ENCODE assay signal across 7 mouse cellular contexts in the genomic region with DNA sequence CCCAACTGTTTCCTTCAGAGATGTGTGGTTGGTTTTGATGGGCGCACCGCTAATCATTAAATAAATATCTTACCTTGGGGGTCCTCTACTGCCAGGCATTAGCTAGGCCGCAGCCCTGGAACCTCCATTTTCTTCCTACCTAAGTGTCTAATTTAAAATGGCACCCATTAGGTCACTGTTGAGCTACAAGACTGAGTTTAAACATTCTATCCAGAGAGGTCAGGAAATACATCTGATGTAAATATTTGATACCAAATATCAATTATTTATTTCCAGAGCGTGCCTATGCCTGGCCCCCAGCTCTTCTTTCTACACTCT. TPM values are rescaled to one million over a fixed set of nuclear protein-coding genes. Genes with fewer than 3 reads are reported as not detected.
DNase-seq lines count a peak whose midpoint lies in the region; ATAC-seq and TF ChIP-seq lines count a peak whose summit lies in the region.

No protein-coding gene starts in this region.

- H3K27me3 ChIP-seq in forebrain, embryonic 11.5 days (ENCODE audit: control insufficient read depth, insufficient read depth, low read length): no peaks in the 10 kb centered on the region
- H3K27me3 ChIP-seq in intestine, embryonic 16.5 days (replicated peaks; ENCODE audit: control insufficient read depth, insufficient read depth, low read length): no peaks in the 10 kb centered on the region
- H3K27me3 ChIP-seq in neural tube, embryonic 15.5 days (replicated peaks): no peaks in the 10 kb centered on the region

- H3K36me3 ChIP-seq in forebrain, embryonic 11.5 days (ENCODE audit: control insufficient read depth, insufficient read depth, low read length): no peaks in the 10 kb centered on the region
- no peaks in the 10 kb centered on the region for H3K36me3 ChIP-seq in intestine, embryonic 16.5 days (ENCODE audit: control insufficient read depth, insufficient read depth, low read length)
- H3K36me3 ChIP-seq in neural tube, embryonic 15.5 days: no peaks in the 10 kb centered on the region

- no peaks in the 10 kb centered on the region for H3K9me3 ChIP-seq in forebrain, embryonic 11.5 days (ENCODE audit: control insufficient read depth, low read length)
- no peaks in the 10 kb centered on the region for H3K9me3 ChIP-seq in intestine, embryonic 16.5 days (ENCODE audit: control insufficient read depth, low read length)
- H3K9me3 ChIP-seq in neural tube, embryonic 15.5 days (replicated peaks): no peaks in the 10 kb centered on the region

- H3K9ac ChIP-seq in forebrain, embryonic 11.5 days (ENCODE audit: low read length): peak overlapping the region; percentile 83
- peak overlapping the region; percentile 70 for H3K9ac ChIP-seq in intestine, embryonic 16.5 days (ENCODE audit: low read depth, low read length)
- H3K9ac ChIP-seq in neural tube, embryonic 15.5 days (replicated peaks): peak overlapping the region; percentile 57

- intact Hi-C loops in left cerebral cortex, adult 2 months (cut with DNase I): no loop called here
- intact Hi-C loops in left cerebral cortex, postnatal 10 days (cut with DNase I): no loop called here

- H3K4me1 ChIP-seq in forebrain, embryonic 11.5 days (replicated peaks; ENCODE audit: control insufficient read depth, insufficient read depth, low read length): no peaks in the 10 kb centered on the region
- H3K4me1 ChIP-seq in intestine, embryonic 16.5 days (ENCODE audit: control insufficient read depth, insufficient read depth, low read length): peaks cover 2% of the 10 kb centered on the region; the same call in 1 of the 2 replicates
- peaks cover 12% of the 10 kb centered on the region for H3K4me1 ChIP-seq in neural tube, embryonic 15.5 days

- H3K4me3 ChIP-seq in left cerebral cortex, adult 2 months: peak overlapping the region; percentile 60
- peak overlapping the region; percentile 64 for H3K4me3 ChIP-seq in forebrain, embryonic 11.5 days (ENCODE audit: low read depth, low read length)
- peak overlapping the region; percentile 58 for H3K4me3 ChIP-seq in intestine, embryonic 16.5 days (ENCODE audit: low read length)
- peak overlapping the region; percentile 53 for H3K4me3 ChIP-seq in neural tube, embryonic 15.5 days (replicated peaks)

- peak overlapping the region; percentile 74 for H3K4me2 ChIP-seq in forebrain, embryonic 11.5 days (ENCODE audit: low read depth, low read length, severe bottlenecking)
- H3K4me2 ChIP-seq in intestine, embryonic 16.5 days (ENCODE audit: low read depth, low read length): peak overlapping the region; percentile 93
- peak overlapping the region; percentile 68 for H3K4me2 ChIP-seq in neural tube, embryonic 15.5 days

- no peak for DNase-seq in left cerebral cortex, adult 2 months (ENCODE audit: extremely low spot score in 1 of 2, low spot score in 2 of 2)
- no peak for DNase-seq in left cerebral cortex, postnatal 10 days (ENCODE audit: extremely low spot score in 1 of 2, low spot score in 2 of 2)
- no peak for DNase-seq in forebrain, embryonic 11.5 days (ENCODE audit: low spot score)
- DNase-seq in thymus, postnatal 4 days: no peak
- DNase-seq in urinary bladder, adult 2 months (ENCODE audit: low spot score): no peak

- H3K27ac ChIP-seq in left cerebral cortex, adult 2 months: peak overlapping the region; percentile 81
- no peak overlapping the region for H3K27ac ChIP-seq in forebrain, embryonic 11.5 days (ENCODE audit: low read depth, low read length)
- peak overlapping the region; percentile 57; the same call in 1 of the 2 replicates for H3K27ac ChIP-seq in intestine, embryonic 16.5 days (ENCODE audit: low read length)
- H3K27ac ChIP-seq in neural tube, embryonic 15.5 days (replicated peaks): peak overlapping the region; percentile 85

- TF ChIP-seq CTCF in left cerebral cortex, adult 2 months (IDR thresholded peaks at IDR 0.05): no peak

- no peak; the same call in 1 of the 2 replicates for ATAC-seq in forebrain, embryonic 11.5 days (replicated peaks; ENCODE audit: low FRiP score)
- ATAC-seq in intestine, embryonic 16.5 days: peak; percentile 23; the same call in 1 of the 2 replicates
- no peak for ATAC-seq in neural tube, embryonic 15.5 days (ENCODE audit: low FRiP score)

- WGBS in forebrain, embryonic 11.5 days: 33% methylated on average over 4 of the region's 4 CpGs
- WGBS in intestine, embryonic 16.5 days: 32% methylated on average over 4 of the region's 4 CpGs
- 23% methylated on average over 4 of the region's 4 CpGs for WGBS in neural tube, embryonic 15.5 days

RNA-seq across cellular contexts. Expression of a gene that starts 0.2 kb away (rescaled TPM):
- total RNA-seq in left cerebral cortex, adult 2 months (2021): 1 to 10 TPM; 1.2 to 1.8 TPM
- total RNA-seq in left cerebral cortex, postnatal 10 days (2021): 1 to 10 TPM; 2.7 TPM
- 5.4 and 5.9 TPM in 2 replicates for polyA plus RNA-seq in forebrain, embryonic 11.5 days (2014; fragmentation: Nextera tagmentation; extraction: Ambion mirVana)
- polyA plus RNA-seq in intestine, embryonic 16.5 days (2015; fragmentation: Nextera tagmentation; extraction: Ambion mirVana): 0.65 and 0.81 TPM in 2 replicates
- polyA plus RNA-seq in neural tube, embryonic 15.5 days (2015; fragmentation: Nextera tagmentation; extraction: Ambion mirVana): 4.7 and 6.8 TPM in 2 replicates
- 0.04 TPM in 2 replicates for polyA plus RNA-seq in urinary bladder, adult 2 months (2012; rRNA removed)

RNA-seq across cellular contexts. Expression of a gene that starts 37.8 kb away (rescaled TPM):
- 10 to 100 TPM; 12.9 to 13.7 TPM for total RNA-seq in left cerebral cortex, adult 2 months (2021)
- 10 to 100 TPM; 14.0 to 15.9 TPM for total RNA-seq in left cerebral cortex, postnatal 10 days (2021)
- polyA plus RNA-seq in forebrain, embryonic 11.5 days (2014; fragmentation: Nextera tagmentation; extraction: Ambion mirVana): 66.9 and 69.3 TPM in 2 replicates
- polyA plus RNA-seq in intestine, embryonic 16.5 days (2015; fragmentation: Nextera tagmentation; extraction: Ambion mirVana): 26.4 and 30.1 TPM in 2 replicates
- 47.4 and 47.5 TPM in 2 replicates for polyA plus RNA-seq in neural tube, embryonic 15.5 days (2015; fragmentation: Nextera tagmentation; extraction: Ambion mirVana)
- 3.4 and 5.4 TPM in 2 replicates for polyA plus RNA-seq in urinary bladder, adult 2 months (2012; rRNA removed)
